Mouse (Mus musculus) limb, embryonic 15.5 days (tissue): ENCODE results near the gene Arl4c. TPM values are rescaled to one million over a fixed set of nuclear protein-coding genes. Genes with fewer than 3 reads are reported as not detected.

ENCODE experiments used
- ATAC-seq: fragments of 200-750 bp; cut with Nextera tagmentation; 2 replicates; pipeline ENCODE4 v1.8.0; 2017; ENCODE audit warnings: low read depth, moderate TSS enrichment; ENCODE audit not compliant: insufficient number of reproducible peaks, low FRiP score, low TSS enrichment
- H3K27ac ChIP-seq: fragments of 300-500 bp; sonication (generic); 2 replicates; pipeline ENCODE4 v1.5.1; 2015; ENCODE audit warnings: moderate library complexity, mild to moderate bottlenecking, inconsistent platforms
- H3K27me3 ChIP-seq: fragments of 300-500 bp; sonication (generic); 2 replicates; pipeline ENCODE4 v1.6.1; 2015; ENCODE audit warnings: inconsistent platforms
- H3K36me3 ChIP-seq: fragments of 300-500 bp; sonication (generic); 2 replicates; pipeline ENCODE4 v1.6.1; 2015; ENCODE audit warnings: inconsistent platforms
- H3K4me1 ChIP-seq: fragments of 300-500 bp; sonication (generic); 2 replicates; pipeline ENCODE4 v1.6.1; 2015; ENCODE audit warnings: inconsistent platforms
- H3K4me2 ChIP-seq: fragments of 300-500 bp; sonication (generic); 2 replicates; pipeline ENCODE4 v1.6.1; 2015; ENCODE audit warnings: mild to moderate bottlenecking, inconsistent platforms
- H3K4me3 ChIP-seq: fragments of 300-500 bp; sonication (generic); 2 replicates; pipeline ENCODE4 v1.5.1; 2015; ENCODE audit warnings: mild to moderate bottlenecking, inconsistent platforms
- H3K9ac ChIP-seq: fragments of 300-500 bp; sonication (generic); 2 replicates; pipeline ENCODE4 v1.6.1; 2015; ENCODE audit warnings: inconsistent platforms
- H3K9me3 ChIP-seq: fragments of 300-500 bp; sonication (generic); 2 replicates; pipeline ENCODE4 v1.6.1; 2016; ENCODE audit warnings: inconsistent platforms
- WGBS: fragments of 180-500 bp; shearing (Covaris S2); methylation state at CpG from one replicate; pipeline ENCODE4 v1.1.7; 2015; 5-methylcytosine and 5-hydroxymethylcytosine counted together
- polyA plus RNA-seq: library from polyadenylated mRNA; unstranded; fragments of >200 nt; fragmentation: Nextera tagmentation; extraction: Ambion mirVana; gene quantifications from 2 replicates; pipeline ENCODE4 v1.2.1, GENCODE M21; 2015

Arl4c gene
- polyA plus RNA-seq, 1 experiment from 2014 or later = 7.8 TPM

GRCm38 (mm10) chr1:88699856-88700791 is 1.9 kb downstream of the Arl4c start:
- Histone ChIP-seq H3K27ac (no peak overlapping the region), H3K9me3 (no peaks in the 10 kb centered on the region), H3K4me2 (peak overlapping the region; percentile 93), H3K36me3 (no peaks in the 10 kb centered on the region), H3K4me3 (peak overlapping the region; percentile 82), H3K9ac (peak overlapping the region; percentile 73), H3K27me3 (0 out of 2 replicates have a peak, but pooled peaks cover 5% of the 10 kb centered on the region), H3K4me1 (peaks cover 22% of the 10 kb centered on the region)
- WGBS = 7% methylated on average over 25 of the region's 25 CpGs
- peak; percentile 25; the same call in 1 of the 2 replicates for ATAC-seq

DNA sequence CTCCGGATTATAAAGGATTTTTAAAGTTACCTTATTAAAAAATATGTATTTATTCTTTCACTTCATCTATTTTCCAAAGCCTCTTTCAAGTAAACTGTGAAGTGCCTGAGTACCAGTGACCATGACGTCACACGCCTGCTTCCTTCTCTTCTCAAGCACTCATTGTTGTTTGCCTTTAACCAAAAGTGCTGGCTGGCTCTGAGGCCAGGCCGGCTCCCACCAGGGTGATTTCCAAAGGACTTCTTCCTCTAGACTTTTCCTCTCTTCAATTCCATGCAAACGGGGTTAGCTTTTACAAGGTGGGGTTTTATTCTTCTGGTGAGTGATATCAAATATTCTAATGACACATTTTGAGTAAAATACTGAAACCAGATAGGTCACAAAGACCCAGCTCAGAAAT is 2.6 kb downstream of the Arl4c start:
- Histone ChIP-seq H3K27ac (no peak overlapping the region), H3K4me1 (peaks cover 22% of the 10 kb centered on the region), H3K27me3 (0 out of 2 replicates have a peak, but pooled peaks cover 5% of the 10 kb centered on the region), H3K4me2 (peak overlapping the region; percentile 93), H3K36me3 (no peaks in the 10 kb centered on the region), H3K9ac (no peak overlapping the region), H3K9me3 (no peaks in the 10 kb centered on the region), H3K4me3 (peak overlapping the region; percentile 82)
- no peak for ATAC-seq
- 18% methylated on average over 5 of the region's 5 CpGs for WGBS

- Histone ChIP-seq H3K27ac (no peak overlapping the region), H3K4me2 (peak overlapping the region; percentile 17; the same call in 1 of the 2 replicates), H3K4me1 (peaks cover 22% of the 10 kb centered on the region), H3K4me3 (peak overlapping the region; percentile 82; the same call in 1 of the 2 replicates), H3K9ac (no peak overlapping the region), H3K36me3 (no peaks in the 10 kb centered on the region), H3K9me3 (no peaks in the 10 kb centered on the region), H3K27me3 (0 out of 2 replicates have a peak, but pooled peaks cover 4% of the 10 kb centered on the region)
- 27% methylated on average over 5 of the region's 5 CpGs for WGBS
- ATAC-seq = no peak
Measured at GRCm38 (mm10) chr1:88698926-88699325, 3.1 kb downstream of the Arl4c start.

DNA sequence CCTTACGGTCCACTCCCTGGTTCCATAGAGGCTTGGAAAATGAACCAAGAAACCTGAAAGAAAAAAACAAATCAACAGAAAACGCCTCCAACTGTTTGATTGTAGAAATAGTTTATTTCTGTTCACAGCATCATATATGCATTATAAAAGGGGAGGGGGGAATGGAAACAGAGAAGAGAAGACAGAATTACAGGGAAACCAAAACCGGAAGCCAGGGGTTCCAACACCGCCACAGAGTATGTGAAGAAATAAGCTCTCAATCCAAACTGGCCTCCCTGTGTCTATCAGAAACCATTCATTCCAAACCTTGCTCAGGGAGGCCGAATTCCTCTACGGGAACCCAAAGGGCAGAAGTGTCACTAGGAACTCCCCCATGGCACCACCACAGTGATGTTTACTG is 3.9 kb downstream of the Arl4c start:
- no peak overlapping the region for H3K9ac ChIP-seq
- no peak overlapping the region for H3K4me2 ChIP-seq
- no peak overlapping the region for H3K4me3 ChIP-seq
- peaks cover 22% of the 10 kb centered on the region for H3K4me1 ChIP-seq
- no peaks in the 10 kb centered on the region for H3K9me3 ChIP-seq
- H3K27ac ChIP-seq = no peak overlapping the region
- no peak for ATAC-seq
- no peaks in the 10 kb centered on the region for H3K27me3 ChIP-seq
- WGBS = 87% methylated on average over 6 of the region's 6 CpGs
- no peaks in the 10 kb centered on the region for H3K36me3 ChIP-seq

DNA sequence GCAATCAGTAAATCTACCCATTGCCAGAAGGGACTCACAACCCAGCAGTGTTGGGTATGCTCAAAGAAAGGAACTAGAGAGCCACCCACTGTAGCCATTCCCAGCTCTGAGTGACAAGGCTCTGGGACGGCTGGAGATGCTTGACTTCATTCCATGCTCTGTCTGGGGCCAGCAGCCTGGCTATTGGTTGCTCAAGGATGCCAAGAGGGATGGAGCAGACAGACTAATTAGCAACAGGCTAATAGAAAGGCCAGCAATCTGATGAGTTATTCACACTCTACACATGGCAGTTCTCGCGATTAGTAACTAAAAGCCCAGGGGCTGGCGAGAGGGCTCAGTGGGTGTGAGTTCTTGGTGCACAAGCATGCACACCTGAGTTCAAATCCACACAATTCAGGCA is 5.6 kb downstream of the Arl4c start:
- Histone ChIP-seq H3K27ac (no peak overlapping the region), H3K4me3 (no peak overlapping the region), H3K4me1 (peaks cover 16% of the 10 kb centered on the region), H3K9ac (no peak overlapping the region), H3K9me3 (no peaks in the 10 kb centered on the region), H3K27me3 (no peaks in the 10 kb centered on the region), H3K4me2 (no peak overlapping the region), H3K36me3 (no peaks in the 10 kb centered on the region)
- WGBS = 71% methylated on average over 4 of the region's 4 CpGs
- no peak for ATAC-seq

- Histone ChIP-seq H3K9me3 (no peaks in the 10 kb centered on the region), H3K27me3 (no peaks in the 10 kb centered on the region), H3K4me2 (no peak overlapping the region), H3K9ac (no peak overlapping the region), H3K36me3 (no peaks in the 10 kb centered on the region), H3K4me3 (no peak overlapping the region), H3K4me1 (0 out of 2 replicates have a peak, but pooled peaks cover 3% of the 10 kb centered on the region), H3K27ac (no peak overlapping the region)
- ATAC-seq = no peak
- 89% methylated on average over 10 of the region's 10 CpGs for WGBS
Measured at GRCm38 (mm10) chr1:88694353-88694752, 7.7 kb downstream of the Arl4c start.

DNA sequence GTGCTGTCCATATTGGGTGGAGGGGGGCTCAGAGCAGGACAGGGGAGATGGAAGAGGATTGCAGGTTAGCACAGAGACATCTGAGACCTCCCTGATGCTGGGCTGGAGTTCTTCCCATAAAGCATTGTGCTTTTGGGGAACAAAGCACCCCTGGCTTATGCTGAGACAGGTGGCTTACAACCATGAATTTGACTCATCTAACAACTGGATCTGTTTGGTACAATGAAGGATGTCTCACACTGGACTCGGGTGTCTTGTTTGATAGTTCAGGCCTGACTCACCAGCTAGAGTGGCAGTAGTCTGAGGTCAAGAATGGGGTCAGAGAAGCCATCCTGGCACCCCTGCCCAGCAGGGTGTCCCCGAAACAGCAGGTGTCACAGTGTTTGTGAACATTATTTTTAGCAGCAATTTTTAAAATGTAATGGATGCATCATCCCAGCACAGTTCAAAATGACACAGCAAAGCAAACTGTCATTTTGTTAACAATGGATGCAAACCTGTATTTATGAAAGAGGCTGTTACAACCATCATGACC is 9.7 kb downstream of the Arl4c start:
- Histone ChIP-seq H3K4me3 (no peak overlapping the region), H3K9ac (no peak overlapping the region), H3K27me3 (no peaks in the 10 kb centered on the region), H3K9me3 (no peaks in the 10 kb centered on the region), H3K27ac (no peak overlapping the region), H3K36me3 (no peaks in the 10 kb centered on the region), H3K4me1 (no peaks in the 10 kb centered on the region), H3K4me2 (no peak overlapping the region)
- whole genome bisulfite sequencing = 74% methylated on average over 2 of the region's 2 CpGs
- no peak for ATAC-seq

- H3K36me3 ChIP-seq = no peaks in the 10 kb centered on the region
- 92% methylated on average over 6 of the region's 6 CpGs for WGBS
- ATAC-seq = no peak
- H3K4me1 ChIP-seq = no peaks in the 10 kb centered on the region
- H3K9ac ChIP-seq = no peak overlapping the region
- no peaks in the 10 kb centered on the region for H3K27me3 ChIP-seq
- no peak overlapping the region for H3K4me3 ChIP-seq
- no peak overlapping the region for H3K27ac ChIP-seq
- no peaks in the 10 kb centered on the region for H3K9me3 ChIP-seq
- H3K4me2 ChIP-seq = no peak overlapping the region
Measured at GRCm38 (mm10) chr1:88690601-88691000, 11.4 kb downstream of the Arl4c start.

- H3K4me3 ChIP-seq = no peak overlapping the region
- WGBS = 77% methylated on average over 1 of the region's 1 CpGs
- H3K9me3 ChIP-seq = no peaks in the 10 kb centered on the region
- H3K36me3 ChIP-seq = no peaks in the 10 kb centered on the region
- no peaks in the 10 kb centered on the region for H3K4me1 ChIP-seq
- H3K27ac ChIP-seq = no peak overlapping the region
- no peak overlapping the region for H3K9ac ChIP-seq
- H3K4me2 ChIP-seq = no peak overlapping the region
- no peaks in the 10 kb centered on the region for H3K27me3 ChIP-seq
- ATAC-seq = no peak
Measured at GRCm38 (mm10) chr1:88684765-88685164, 17.3 kb downstream of the Arl4c start.

DNA sequence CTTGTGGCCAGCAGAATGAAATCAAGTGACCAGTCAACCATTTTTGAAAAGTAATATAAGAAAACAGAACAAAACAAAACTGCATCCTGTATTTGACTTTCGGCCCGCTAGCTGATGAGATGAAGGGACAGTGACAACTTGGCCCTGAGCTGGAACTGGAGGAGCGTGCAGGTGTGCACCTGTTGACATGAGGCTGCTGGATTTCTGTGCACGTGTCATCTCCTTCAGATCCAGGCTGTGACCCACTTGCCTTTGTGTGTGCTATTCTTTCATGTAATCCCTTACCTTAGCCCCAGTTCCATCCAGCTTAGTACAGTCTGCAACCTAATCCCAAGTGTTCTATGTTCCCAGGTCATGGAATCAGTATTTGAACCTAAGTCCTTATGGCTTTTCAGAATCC is 20.4 kb downstream of the Arl4c start:
- H3K4me2 ChIP-seq = no peak overlapping the region
- H3K27me3 ChIP-seq = no peaks in the 10 kb centered on the region
- no peaks in the 10 kb centered on the region for H3K4me1 ChIP-seq
- H3K27ac ChIP-seq = no peak overlapping the region
- H3K9ac ChIP-seq = no peak overlapping the region
- H3K4me3 ChIP-seq = no peak overlapping the region
- no peaks in the 10 kb centered on the region for H3K36me3 ChIP-seq
- ATAC-seq = no peak
- H3K9me3 ChIP-seq = no peaks in the 10 kb centered on the region
- 89% methylated on average over 4 of the region's 4 CpGs for WGBS

DNA sequence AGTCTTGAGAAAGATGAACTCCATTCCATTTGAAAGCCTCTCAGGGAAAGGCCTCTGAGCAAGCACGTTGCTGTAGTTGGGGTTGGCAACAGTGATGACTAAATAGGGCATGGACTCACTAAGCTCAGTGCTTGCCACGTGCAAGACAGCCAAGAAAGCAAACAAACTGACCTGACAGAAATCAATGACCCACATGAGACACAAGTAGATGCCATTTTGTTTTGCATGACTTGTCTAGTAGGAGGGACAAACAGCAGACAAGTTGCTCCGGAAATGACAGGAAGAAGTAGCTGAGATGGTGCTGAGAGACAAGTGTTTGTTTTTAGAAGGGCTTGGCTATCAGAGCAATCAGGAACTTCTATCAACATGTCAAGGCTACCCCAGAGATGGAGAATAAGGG is 21.2 kb downstream of the Arl4c start:
- Histone ChIP-seq H3K36me3 (no peaks in the 10 kb centered on the region), H3K9ac (no peak overlapping the region), H3K27ac (no peak overlapping the region), H3K4me3 (no peak overlapping the region), H3K4me2 (no peak overlapping the region), H3K27me3 (no peaks in the 10 kb centered on the region), H3K4me1 (no peaks in the 10 kb centered on the region), H3K9me3 (no peaks in the 10 kb centered on the region)
- 69% methylated on average over 3 of the region's 3 CpGs for WGBS
- no peak for ATAC-seq

GRCm38 (mm10) chr1:88678231-88678739 is 23.7 kb downstream of the Arl4c start:
- WGBS = 48% methylated on average over 3 of the region's 3 CpGs
- no peak overlapping the region for H3K4me3 ChIP-seq
- H3K4me1 ChIP-seq = no peaks in the 10 kb centered on the region
- no peak overlapping the region for H3K27ac ChIP-seq
- H3K27me3 ChIP-seq = no peaks in the 10 kb centered on the region
- no peak overlapping the region for H3K9ac ChIP-seq
- no peaks in the 10 kb centered on the region for H3K36me3 ChIP-seq
- H3K9me3 ChIP-seq = no peaks in the 10 kb centered on the region
- H3K4me2 ChIP-seq = no peak overlapping the region
- ATAC-seq = no peak
